Comparison of ENCODE assay signal across 29 mouse cellular contexts in genomic region chr1:182229381-182229780, GRCm38 (mm10). TPM values are rescaled to one million over a fixed set of nuclear protein-coding genes. Genes with fewer than 3 reads are reported as not detected.
DNase-seq lines count a peak whose midpoint lies in the region; ATAC-seq and TF ChIP-seq lines count a peak whose summit lies in the region.
"Had no signal": no experiment of that assay in that cellular context is flagged by ENCODE, and none has a peak within 500 bp of the region (broad histone marks: within the 10 kb centered on the region; RNA-seq: fewer than 3 reads in every experiment).

No protein-coding gene starts in this region.

- TF ChIP-seq CTCF in lung, postnatal 0 days (IDR thresholded peaks at IDR 0.05) = no peak

- ATAC-seq in lung, postnatal 0 days = peak; percentile 80
- ATAC-seq: activated CD4-positive, CD25-positive, alpha-beta regulatory T cell, adult 4 months; CD4-positive, CD25-positive, alpha-beta regulatory T cell, adult 4 months; forebrain, embryonic 14.5 days; forebrain, embryonic 16.5 days; Patski had no signal

- no peaks in the 10 kb centered on the region for H3K4me1 ChIP-seq in heart, embryonic 10.5 days
- H3K4me1 ChIP-seq in lung, postnatal 0 days (ENCODE audit: insufficient read depth, low read depth, low read length) = 0 out of 2 replicates have a peak, but pooled peaks cover 3% of the 10 kb centered on the region
- H3K4me1 ChIP-seq: forebrain, embryonic 12.5 days had no signal

- H3K27me3 ChIP-seq in heart, embryonic 10.5 days (ENCODE audit: insufficient read depth, poor library complexity, severe bottlenecking) = no peaks in the 10 kb centered on the region
- H3K27me3 ChIP-seq in lung, postnatal 0 days (replicated peaks; ENCODE audit: insufficient read depth, low read length) = no peaks in the 10 kb centered on the region
- H3K27me3 ChIP-seq: CH12.LX; embryonic facial prominence, embryonic 13.5 days; embryonic facial prominence, embryonic 15.5 days; forebrain, embryonic 12.5 days; Patski had no signal

- DNase-seq in heart, embryonic 10.5 days (ENCODE audit: low spot score) = peak; percentile 16
- no peak for DNase-seq in heart, postnatal 36 days
- peak; percentile 77 for DNase-seq in lung, postnatal 0 days (ENCODE audit: low spot score)
- DNase-seq in lung, postnatal 14 days = no peak
- peak; percentile 35 for DNase-seq in lung, postnatal 25 days (ENCODE audit: low spot score)
- DNase-seq in adipocyte (ENCODE audit: low spot score) = no peak
- DNase-seq: adrenal gland, adult 2 months; adrenal gland, postnatal 10 days; adrenal gland, postnatal 25 days; B cell, adult 2 months; cerebellum, adult 11 months; cerebellum, adult 18-20 months; cerebellum, adult 8-10 months; cerebellum, adult 9-11 months; cerebellum, postnatal 14 days; cerebellum, postnatal 36 days; embryo, embryonic 11 days had no signal

- intact Hi-C loops in heart, postnatal 36 days (cut with DNase I) = no loop called here

- H3K9ac ChIP-seq in lung, postnatal 0 days (replicated peaks; ENCODE audit: low read depth) = no peak overlapping the region
- H3K9ac ChIP-seq: embryonic facial prominence, embryonic 13.5 days; embryonic facial prominence, embryonic 15.5 days; forebrain, embryonic 12.5 days had no signal

- H3K4me2 ChIP-seq in lung, postnatal 0 days (replicated peaks; ENCODE audit: low read depth, low read length) = no peak overlapping the region
- H3K4me2 ChIP-seq: embryonic facial prominence, embryonic 13.5 days; embryonic facial prominence, embryonic 15.5 days; forebrain, embryonic 12.5 days had no signal

- 84% methylated on average over 4 of the region's 4 CpGs for WGBS in heart, embryonic 10.5 days
- 29% methylated on average over 4 of the region's 4 CpGs for WGBS in lung, postnatal 0 days

- H3K4me3 ChIP-seq in heart, embryonic 10.5 days = no peak overlapping the region
- no peak overlapping the region for H3K4me3 ChIP-seq in lung, postnatal 0 days (ENCODE audit: low read depth, low read length)
- H3K4me3 ChIP-seq: embryonic facial prominence, embryonic 13.5 days; embryonic facial prominence, embryonic 15.5 days; erythroblast, embryonic 14.5 days; forebrain, embryonic 10.5 days; forebrain, embryonic 12.5 days had no signal

- no peak overlapping the region for H3K27ac ChIP-seq in heart, embryonic 10.5 days
- H3K27ac ChIP-seq in lung, postnatal 0 days (ENCODE audit: low read length) = no peak overlapping the region
- H3K27ac ChIP-seq: embryonic facial prominence, embryonic 13.5 days; embryonic facial prominence, embryonic 15.5 days; forebrain, embryonic 10.5 days; forebrain, embryonic 12.5 days had no signal

- TF ChIP-seq EP300 in lung, postnatal 0 days (IDR thresholded peaks at IDR 0.05) = peak; percentile 43; the same call in 1 of the 2 replicates

- H3K36me3 ChIP-seq in heart, embryonic 10.5 days = peaks cover 7% of the 10 kb centered on the region; the same call in 1 of the 2 replicates
- H3K36me3 ChIP-seq in lung, postnatal 0 days (ENCODE audit: insufficient read depth, low read length) = no peaks in the 10 kb centered on the region
- H3K36me3 ChIP-seq: embryonic facial prominence, embryonic 13.5 days; embryonic facial prominence, embryonic 15.5 days; forebrain, embryonic 10.5 days; forebrain, embryonic 12.5 days; G1E had no signal

- H3K9me3 ChIP-seq in heart, embryonic 10.5 days = peaks cover 6% of the 10 kb centered on the region
- H3K9me3 ChIP-seq in lung, postnatal 0 days (ENCODE audit: low read length) = no peaks in the 10 kb centered on the region
- H3K9me3 ChIP-seq: embryonic facial prominence, embryonic 15.5 days had no signal

RNA-seq across cellular contexts. Expression of gene Degs1, which starts 53.2 kb away (rescaled TPM):
- 156 and 164 TPM in 2 replicates for polyA plus RNA-seq in heart, embryonic 10.5 days (2016; fragmentation: Nextera tagmentation; extraction: Ambion mirVana)
- 10 to 100 TPM; 59.2 to 60.7 TPM for total RNA-seq in heart, postnatal 36 days (2021)
- 194 and 219 TPM in 2 replicates for polyA plus RNA-seq in lung, postnatal 0 days (2015; fragmentation: Nextera tagmentation; extraction: Ambion mirVana)

Comparison
In these comparisons a context has a peak if more than half of its experiments do, and no peak if none do; other contexts are left out.
1. DNase-seq: peak in heart, embryonic 10.5 days (single experiment), lung, postnatal 0 days (single experiment) and lung, postnatal 25 days (single experiment); none in heart, postnatal 36 days (0 of 2), lung, postnatal 14 days (single experiment) and adipocyte (single experiment).